17 mouse cellular contexts compared by ENCODE assay signal in genomic region chr9:110047857-110048256, GRCm38 (mm10).
DNase-seq lines count a peak whose midpoint lies in the region; ATAC-seq and TF ChIP-seq lines count a peak whose summit lies in the region.
"Had no signal": no experiment of that assay in that cellular context is flagged by ENCODE, and none has a peak within 500 bp of the region (broad histone marks: within the 10 kb centered on the region; RNA-seq: fewer than 3 reads in every experiment).

No protein-coding gene starts in this region.

- no peak for TF ChIP-seq CTCF in forebrain, postnatal 0 days (IDR thresholded peaks at IDR 0.05; ENCODE audit: low read depth)

- no peak overlapping the region for H3K27ac ChIP-seq in forebrain, postnatal 0 days (ENCODE audit: low read depth, low read length)
- H3K27ac ChIP-seq in forebrain, embryonic 10.5 days, result no peak overlapping the region
- no peak overlapping the region for H3K27ac ChIP-seq in midbrain, embryonic 11.5 days (ENCODE audit: low read depth, low read length)
- H3K27ac ChIP-seq in midbrain, embryonic 15.5 days, result no peak overlapping the region
- H3K27ac ChIP-seq: embryonic facial prominence, embryonic 12.5 days had no signal

- H3K4me2 ChIP-seq in forebrain, postnatal 0 days (ENCODE audit: low read depth), result no peak overlapping the region
- no peak overlapping the region for H3K4me2 ChIP-seq in midbrain, embryonic 11.5 days
- no peak overlapping the region for H3K4me2 ChIP-seq in midbrain, embryonic 15.5 days
- H3K4me2 ChIP-seq: embryonic facial prominence, embryonic 12.5 days had no signal

- ATAC-seq in forebrain, postnatal 0 days, result no peak
- ATAC-seq in midbrain, embryonic 11.5 days (ENCODE audit: low FRiP score), result no peak; the same call in 1 of the 2 replicates
- no peak for ATAC-seq in midbrain, embryonic 15.5 days (replicated peaks)
- ATAC-seq: inflammation-experienced regulatory T-cells, adult 6 months had no signal

- H3K4me3 ChIP-seq in forebrain, postnatal 0 days (ENCODE audit: low read depth, low read length), result no peak overlapping the region
- no peak overlapping the region for H3K4me3 ChIP-seq in forebrain, embryonic 10.5 days
- H3K4me3 ChIP-seq in midbrain, embryonic 11.5 days (ENCODE audit: low read depth, low read length), result no peak overlapping the region
- H3K4me3 ChIP-seq in midbrain, embryonic 15.5 days, result no peak overlapping the region
- H3K4me3 ChIP-seq: embryonic facial prominence, embryonic 12.5 days had no signal

- DNase-seq in forebrain, postnatal 0 days, result peak; percentile 9
- no peak for DNase-seq in forebrain, embryonic 10.5 days (ENCODE audit: extremely low spot score, low spot score)
- DNase-seq in midbrain, embryonic 11.5 days (ENCODE audit: low spot score, missing footprints), result peak; percentile 72
- peak; percentile 46 for DNase-seq in embryo, embryonic 10.5 days (ENCODE audit: low spot score)
- peak; percentile 68 for DNase-seq in mesoderm, embryonic 11.5 days (ENCODE audit: low read depth, low spot score)
- DNase-seq in B cell, adult 2 months, result no peak
- no peak for DNase-seq in adrenal gland, postnatal 10 days
- DNase-seq: adrenal gland, adult 2 months; cerebellum, adult 9-10 months; heart, postnatal 10 days; lung, adult 2 months; lung, postnatal 4 days; spleen, adult 18-20 months; thymus, postnatal 25 days had no signal

- H3K36me3 ChIP-seq in forebrain, postnatal 0 days (ENCODE audit: insufficient read depth), result no peaks in the 10 kb centered on the region
- peaks cover 19% of the 10 kb centered on the region for H3K36me3 ChIP-seq in forebrain, embryonic 10.5 days (replicated peaks)
- no peaks in the 10 kb centered on the region for H3K36me3 ChIP-seq in midbrain, embryonic 11.5 days (ENCODE audit: control insufficient read depth, insufficient read depth, low read length)
- H3K36me3 ChIP-seq in midbrain, embryonic 15.5 days (replicated peaks), result no peaks in the 10 kb centered on the region
- H3K36me3 ChIP-seq: embryonic facial prominence, embryonic 12.5 days had no signal

- 10% methylated on average over 3 of the region's 3 CpGs for WGBS in forebrain, postnatal 0 days
- WGBS in forebrain, embryonic 10.5 days, result 72% methylated on average over 3 of the region's 3 CpGs
- 31% methylated on average over 3 of the region's 3 CpGs for WGBS in midbrain, embryonic 11.5 days
- WGBS in midbrain, embryonic 15.5 days, result 8% methylated on average over 3 of the region's 3 CpGs

- no peak overlapping the region for H3K9ac ChIP-seq in forebrain, postnatal 0 days
- no peak overlapping the region for H3K9ac ChIP-seq in midbrain, embryonic 11.5 days (ENCODE audit: low read length)
- H3K9ac ChIP-seq in midbrain, embryonic 15.5 days, result no peak overlapping the region
- H3K9ac ChIP-seq: embryonic facial prominence, embryonic 12.5 days had no signal

- peaks cover 15% of the 10 kb centered on the region for H3K4me1 ChIP-seq in forebrain, postnatal 0 days (ENCODE audit: insufficient read depth)
- peaks cover 31% of the 10 kb centered on the region for H3K4me1 ChIP-seq in forebrain, embryonic 10.5 days
- peaks cover 19% of the 10 kb centered on the region for H3K4me1 ChIP-seq in midbrain, embryonic 11.5 days (ENCODE audit: control insufficient read depth, insufficient read depth, low read length)
- peaks cover 16% of the 10 kb centered on the region for H3K4me1 ChIP-seq in midbrain, embryonic 15.5 days

- H3K27me3 ChIP-seq in forebrain, postnatal 0 days (ENCODE audit: insufficient read depth, low read length), result no peaks in the 10 kb centered on the region
- no peaks in the 10 kb centered on the region for H3K27me3 ChIP-seq in forebrain, embryonic 10.5 days (ENCODE audit: poor library complexity, severe bottlenecking)
- no peaks in the 10 kb centered on the region for H3K27me3 ChIP-seq in midbrain, embryonic 11.5 days (ENCODE audit: control insufficient read depth, insufficient read depth, low read length)
- no peaks in the 10 kb centered on the region for H3K27me3 ChIP-seq in midbrain, embryonic 15.5 days (replicated peaks)
- H3K27me3 ChIP-seq: embryonic facial prominence, embryonic 12.5 days had no signal

- no peaks in the 10 kb centered on the region for H3K9me3 ChIP-seq in forebrain, postnatal 0 days (ENCODE audit: low read length)
- no peaks in the 10 kb centered on the region for H3K9me3 ChIP-seq in forebrain, embryonic 10.5 days
- no peaks in the 10 kb centered on the region for H3K9me3 ChIP-seq in midbrain, embryonic 11.5 days (ENCODE audit: control insufficient read depth, low read length)
- H3K9me3 ChIP-seq in midbrain, embryonic 15.5 days, result no peaks in the 10 kb centered on the region
- H3K9me3 ChIP-seq: embryonic facial prominence, embryonic 12.5 days had no signal

Comparison
In these comparisons a context has a peak if more than half of its experiments do, and no peak if none do; other contexts are left out.
1. DNase-seq: peak in forebrain, postnatal 0 days (single experiment), midbrain, embryonic 11.5 days (single experiment), embryo, embryonic 10.5 days (single experiment) and mesoderm, embryonic 11.5 days (single experiment); none in forebrain, embryonic 10.5 days (single experiment), B cell, adult 2 months (0 of 2) and adrenal gland, postnatal 10 days (single experiment).